Mouse (Mus musculus) CH12.LX (cell line): ENCODE measurements around the gene Snx5.

ENCODE experiments used
- CTCF ChIP-seq, 2 experiments: IDR thresholded peaks in 1 of 2; conservative IDR thresholded peaks in 1 of 2; 2 replicates each; pipeline ENCODE4 v1.5.1; 2011 to 2012; ENCODE audit warnings: low read depth in 2 of 2, low read length in 2 of 2, improper control_type of control experiment in 1 of 2, inconsistent platforms in 1 of 2, mild to moderate bottlenecking in 1 of 2, moderate library complexity in 1 of 2
- EP300 ChIP-seq: IDR thresholded peaks from 2 replicates; pipeline ENCODE4 v1.6.1; 2011; ENCODE audit warnings: low read length, improper control_type of control experiment
- MAFK ChIP-seq: IDR thresholded peaks from 2 replicates; pipeline ENCODE4 v1.6.1; 2011; ENCODE audit warnings: low read length, improper control_type of control experiment; ENCODE audit not compliant: insufficient replicate concordance

DNA sequence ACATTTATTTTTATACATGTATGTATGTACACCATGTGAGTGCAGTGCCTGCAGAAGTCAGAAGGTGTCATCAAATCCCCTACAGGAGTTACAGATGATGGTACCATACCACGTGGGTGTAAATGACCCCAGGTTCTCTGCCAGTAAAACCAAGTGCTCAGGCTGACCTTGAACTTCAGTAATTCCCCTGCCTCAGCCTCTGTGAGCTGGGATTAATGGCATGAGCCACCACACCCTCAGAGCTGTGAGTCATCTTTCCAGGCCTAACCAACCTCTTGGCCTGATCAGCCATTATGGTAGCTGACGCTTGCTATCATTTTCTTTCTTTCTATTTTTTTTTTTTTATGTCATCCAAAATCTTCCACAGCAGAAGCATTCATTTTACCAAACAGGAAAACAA lies 40.7 kb upstream of the Snx5 start:
- TF ChIP-seq EP300: no peak
- TF ChIP-seq MAFK: no peak
- TF ChIP-seq CTCF (conservative IDR thresholded peaks at IDR 0.05 in 1 of 2, IDR thresholded peaks at IDR 0.05 in 1 of 2; ENCODE audit: low read depth in 2 of 2, low read length in 2 of 2): 0 out of 4 replicates have a peak, but pooled peaks of 1 of the 2 experiments have one; percentile 3
